Mouse (Mus musculus) limb, embryonic 15.5 days (tissue): ENCODE measurements at regions not wholly inside any gene's neighbourhood (a gene's known extent, or its start where the extent isn't known, plus 50 kb on each side); places are given as distances from the start of the nearest gene placed in this dataset.

ENCODE experiments used
- ATAC-seq: fragments of 200-750 bp; cut with Nextera tagmentation; 2 replicates; pipeline ENCODE4 v1.8.0; 2017; ENCODE audit warnings: low read depth, moderate TSS enrichment; ENCODE audit not compliant: insufficient number of reproducible peaks, low FRiP score, low TSS enrichment
- H3K27ac ChIP-seq: fragments of 300-500 bp; sonication (generic); 2 replicates; pipeline ENCODE4 v1.5.1; 2015; ENCODE audit warnings: moderate library complexity, mild to moderate bottlenecking, inconsistent platforms
- H3K27me3 ChIP-seq: fragments of 300-500 bp; sonication (generic); 2 replicates; pipeline ENCODE4 v1.6.1; 2015; ENCODE audit warnings: inconsistent platforms
- H3K36me3 ChIP-seq: fragments of 300-500 bp; sonication (generic); 2 replicates; pipeline ENCODE4 v1.6.1; 2015; ENCODE audit warnings: inconsistent platforms
- H3K4me1 ChIP-seq: fragments of 300-500 bp; sonication (generic); 2 replicates; pipeline ENCODE4 v1.6.1; 2015; ENCODE audit warnings: inconsistent platforms
- H3K4me2 ChIP-seq: fragments of 300-500 bp; sonication (generic); 2 replicates; pipeline ENCODE4 v1.6.1; 2015; ENCODE audit warnings: mild to moderate bottlenecking, inconsistent platforms
- H3K4me3 ChIP-seq: fragments of 300-500 bp; sonication (generic); 2 replicates; pipeline ENCODE4 v1.5.1; 2015; ENCODE audit warnings: mild to moderate bottlenecking, inconsistent platforms
- H3K9ac ChIP-seq: fragments of 300-500 bp; sonication (generic); 2 replicates; pipeline ENCODE4 v1.6.1; 2015; ENCODE audit warnings: inconsistent platforms
- H3K9me3 ChIP-seq: fragments of 300-500 bp; sonication (generic); 2 replicates; pipeline ENCODE4 v1.6.1; 2016; ENCODE audit warnings: inconsistent platforms
- WGBS: fragments of 180-500 bp; shearing (Covaris S2); methylation state at CpG from one replicate; pipeline ENCODE4 v1.1.7; 2015; 5-methylcytosine and 5-hydroxymethylcytosine counted together

- no peaks in the 10 kb centered on the region for H3K9me3 ChIP-seq
- H3K4me1 ChIP-seq: no peaks in the 10 kb centered on the region
- no peak overlapping the region for H3K4me2 ChIP-seq
- WGBS: 52% methylated on average over 2 of the region's 2 CpGs
- no peak overlapping the region for H3K9ac ChIP-seq
- no peak overlapping the region for H3K4me3 ChIP-seq
- no peaks in the 10 kb centered on the region for H3K27me3 ChIP-seq
- no peak for ATAC-seq
- H3K27ac ChIP-seq: no peak overlapping the region
- H3K36me3 ChIP-seq: no peaks in the 10 kb centered on the region
These were observed 147.7 kb upstream of the Slc24a5 start for GRCm38 (mm10) chr2:124920265-124920664.

- Histone ChIP-seq H3K4me1 (no peaks in the 10 kb centered on the region), H3K4me3 (no peak overlapping the region), H3K27ac (no peak overlapping the region), H3K9me3 (no peaks in the 10 kb centered on the region), H3K9ac (no peak overlapping the region), H3K4me2 (no peak overlapping the region), H3K27me3 (no peaks in the 10 kb centered on the region), H3K36me3 (no peaks in the 10 kb centered on the region)
- ATAC-seq: no peak
- WGBS: 87% methylated on average over 10 of the region's 10 CpGs
These were observed 139.8 kb upstream of the Slc24a5 start for GRCm38 (mm10) chr2:124927882-124928758.

GRCm38 (mm10) chr2:124928759-124929113, 139.2 kb upstream of the Slc24a5 start:
- 81% methylated on average over 5 of the region's 5 CpGs for WGBS
- H3K9ac ChIP-seq: no peak overlapping the region
- ATAC-seq: no peak
- H3K4me3 ChIP-seq: no peak overlapping the region
- H3K36me3 ChIP-seq: no peaks in the 10 kb centered on the region
- no peaks in the 10 kb centered on the region for H3K4me1 ChIP-seq
- no peaks in the 10 kb centered on the region for H3K27me3 ChIP-seq
- H3K4me2 ChIP-seq: no peak overlapping the region
- no peak overlapping the region for H3K27ac ChIP-seq
- H3K9me3 ChIP-seq: no peaks in the 10 kb centered on the region

GRCm38 (mm10) chr2:124930719-124931118, 137.2 kb upstream of the Slc24a5 start:
- no peak for ATAC-seq
- H3K36me3 ChIP-seq: no peaks in the 10 kb centered on the region

GRCm38 (mm10) chr2:124932566-124932965, 135.4 kb upstream of the Slc24a5 start:
- Histone ChIP-seq H3K27ac (no peak overlapping the region), H3K9ac (no peak overlapping the region), H3K9me3 (no peaks in the 10 kb centered on the region), H3K4me3 (no peak overlapping the region), H3K36me3 (no peaks in the 10 kb centered on the region), H3K4me1 (no peaks in the 10 kb centered on the region), H3K27me3 (no peaks in the 10 kb centered on the region), H3K4me2 (no peak overlapping the region)
- 34% methylated on average over 6 of the region's 6 CpGs for WGBS
- ATAC-seq: no peak

More at GRCm38 (mm10) chr2:124930719-124931118, 137.2 kb upstream of the Slc24a5 start:
- no peaks in the 10 kb centered on the region for H3K9me3 ChIP-seq
- no peak overlapping the region for H3K27ac ChIP-seq
- H3K4me2 ChIP-seq: no peak overlapping the region
- H3K4me1 ChIP-seq: no peaks in the 10 kb centered on the region
- H3K4me3 ChIP-seq: no peak overlapping the region
- no peak overlapping the region for H3K9ac ChIP-seq
- H3K27me3 ChIP-seq: no peaks in the 10 kb centered on the region
- 71% methylated on average over 7 of the region's 7 CpGs for WGBS

GRCm38 (mm10) chr2:124933876-124934275, 134.0 kb upstream of the Slc24a5 start:
- Histone ChIP-seq H3K4me2 (no peak overlapping the region), H3K9ac (no peak overlapping the region), H3K27me3 (no peaks in the 10 kb centered on the region), H3K27ac (no peak overlapping the region), H3K36me3 (no peaks in the 10 kb centered on the region), H3K9me3 (no peaks in the 10 kb centered on the region), H3K4me3 (no peak overlapping the region), H3K4me1 (no peaks in the 10 kb centered on the region)
- 76% methylated on average over 1 of the region's 1 CpGs for WGBS
- ATAC-seq: no peak

- Histone ChIP-seq H3K36me3 (no peaks in the 10 kb centered on the region), H3K4me1 (no peaks in the 10 kb centered on the region), H3K9ac (no peak overlapping the region), H3K27me3 (no peaks in the 10 kb centered on the region), H3K4me3 (no peak overlapping the region), H3K9me3 (no peaks in the 10 kb centered on the region), H3K27ac (no peak overlapping the region), H3K4me2 (no peak overlapping the region)
- 56% methylated on average over 2 of the region's 2 CpGs for WGBS
- no peak for ATAC-seq
These were observed 119.6 kb upstream of the Slc24a5 start for GRCm38 (mm10) chr2:124948263-124948781.

GRCm38 (mm10) chr2:124948812-124949211, 119.1 kb upstream of the Slc24a5 start:
- Histone ChIP-seq H3K9ac (no peak overlapping the region), H3K4me1 (no peaks in the 10 kb centered on the region), H3K36me3 (no peaks in the 10 kb centered on the region), H3K4me3 (no peak overlapping the region), H3K27me3 (no peaks in the 10 kb centered on the region), H3K9me3 (no peaks in the 10 kb centered on the region), H3K4me2 (no peak overlapping the region), H3K27ac (no peak overlapping the region)
- no peak for ATAC-seq
- 33% methylated on average over 9 of the region's 9 CpGs for WGBS

GRCm38 (mm10) chr2:124952212-124952611, 115.7 kb upstream of the Slc24a5 start:
- H3K36me3 ChIP-seq: no peaks in the 10 kb centered on the region
- no peak for ATAC-seq
- H3K4me3 ChIP-seq: no peak overlapping the region
- H3K9me3 ChIP-seq: no peaks in the 10 kb centered on the region
- 50% methylated on average over 4 of the region's 4 CpGs for WGBS
- no peaks in the 10 kb centered on the region for H3K27me3 ChIP-seq
- H3K4me2 ChIP-seq: no peak overlapping the region
- H3K4me1 ChIP-seq: 0 out of 2 replicates have a peak, but pooled peaks cover 2% of the 10 kb centered on the region
- H3K27ac ChIP-seq: no peak overlapping the region
- H3K9ac ChIP-seq: no peak overlapping the region

GRCm38 (mm10) chr2:124953015-124953414, 114.9 kb upstream of the Slc24a5 start:
- H3K4me2 ChIP-seq: no peak overlapping the region
- WGBS: 67% methylated on average over 5 of the region's 5 CpGs
- H3K27me3 ChIP-seq: no peaks in the 10 kb centered on the region
- no peak overlapping the region for H3K27ac ChIP-seq
- ATAC-seq: no peak
- no peaks in the 10 kb centered on the region for H3K36me3 ChIP-seq
- no peak overlapping the region for H3K4me3 ChIP-seq
- 0 out of 2 replicates have a peak, but pooled peaks cover 2% of the 10 kb centered on the region for H3K4me1 ChIP-seq
- H3K9me3 ChIP-seq: no peaks in the 10 kb centered on the region
- H3K9ac ChIP-seq: no peak overlapping the region

GRCm38 (mm10) chr2:124955843-124956242, 112.1 kb upstream of the Slc24a5 start:
- no peak for ATAC-seq
- H3K9me3 ChIP-seq: no peaks in the 10 kb centered on the region
- H3K4me3 ChIP-seq: no peak overlapping the region
- no peaks in the 10 kb centered on the region for H3K27me3 ChIP-seq
- no peak overlapping the region for H3K4me2 ChIP-seq
- H3K36me3 ChIP-seq: no peaks in the 10 kb centered on the region
- H3K4me1 ChIP-seq: 0 out of 2 replicates have a peak, but pooled peaks cover 2% of the 10 kb centered on the region
- WGBS: 45% methylated on average over 7 of the region's 7 CpGs
- H3K9ac ChIP-seq: no peak overlapping the region
- H3K27ac ChIP-seq: no peak overlapping the region

- H3K36me3 ChIP-seq: no peaks in the 10 kb centered on the region
- no peak overlapping the region for H3K4me3 ChIP-seq
- 0 out of 2 replicates have a peak, but pooled peaks cover 2% of the 10 kb centered on the region for H3K4me1 ChIP-seq
- no peak overlapping the region for H3K4me2 ChIP-seq
- no peaks in the 10 kb centered on the region for H3K9me3 ChIP-seq
- no peaks in the 10 kb centered on the region for H3K27me3 ChIP-seq
- no peak for ATAC-seq
- H3K27ac ChIP-seq: no peak overlapping the region
- 67% methylated on average over 5 of the region's 5 CpGs for WGBS
- no peak overlapping the region for H3K9ac ChIP-seq
These were observed 108.5 kb upstream of the Slc24a5 start for GRCm38 (mm10) chr2:124959431-124959830.
